Mouse (Mus musculus): ENCODE measurements at regions not wholly inside any gene's neighbourhood (a gene's known extent, or its start where the extent isn't known, plus 50 kb on each side); places are given as distances from the start of the nearest gene placed in this dataset.

- 53% methylated on average over 3 of the region's 3 CpGs for WGBS (ENCODE audit: insufficient replicate concordance)
- H3K36me3 ChIP-seq (replicated peaks; ENCODE audit: insufficient read depth, low read length): no peaks in the 10 kb centered on the region
- no peak overlapping the region for H3K4me2 ChIP-seq (ENCODE audit: low read depth, low read length)
- H3K27ac ChIP-seq (ENCODE audit: low read depth): no peak overlapping the region
- DNase-seq: no peak
- H3K4me3 ChIP-seq (ENCODE audit: low read depth, low read length): no peak overlapping the region
- no peaks in the 10 kb centered on the region for H3K27me3 ChIP-seq (ENCODE audit: insufficient read depth, low read length)
- no peak for TF ChIP-seq CTCF (IDR thresholded peaks at IDR 0.05; ENCODE audit: low read depth)
- TF ChIP-seq EP300 (IDR thresholded peaks at IDR 0.05; ENCODE audit: low read depth): no peak
- ATAC-seq: no peak
- H3K9me3 ChIP-seq (ENCODE audit: low read length): no peaks in the 10 kb centered on the region
- H3K4me1 ChIP-seq (ENCODE audit: insufficient read depth): no peaks in the 10 kb centered on the region
- H3K9ac ChIP-seq (replicated peaks): no peak overlapping the region
These were observed 120.9 kb upstream of the AI593442 start for GRCm38 (mm10) chr9:52800476-52800875.

GRCm38 (mm10) chr9:52792596-52792995, 113.0 kb upstream of the AI593442 start:
- Histone ChIP-seq H3K4me1 (ENCODE audit: insufficient read depth) (no peaks in the 10 kb centered on the region), H3K27me3 (ENCODE audit: insufficient read depth, low read length) (no peaks in the 10 kb centered on the region), H3K4me2 (ENCODE audit: low read depth, low read length) (no peak overlapping the region), H3K4me3 (ENCODE audit: low read depth, low read length) (no peak overlapping the region), H3K36me3 (replicated peaks; ENCODE audit: insufficient read depth, low read length) (no peaks in the 10 kb centered on the region), H3K9me3 (ENCODE audit: low read length) (no peaks in the 10 kb centered on the region), H3K27ac (ENCODE audit: low read depth) (no peak overlapping the region), H3K9ac (replicated peaks) (no peak overlapping the region)
- 74% methylated on average over 1 of the region's 1 CpGs for WGBS (ENCODE audit: insufficient replicate concordance)
- TF ChIP-seq CTCF (IDR thresholded peaks at IDR 0.05; ENCODE audit: low read depth) (no peak), EP300 (IDR thresholded peaks at IDR 0.05; ENCODE audit: low read depth) (no peak)
- ATAC-seq: no peak
- no peak for DNase-seq

GRCm38 (mm10) chr9:52782520-52782919, 102.9 kb upstream of the AI593442 start:
- H3K9ac ChIP-seq (replicated peaks): no peak overlapping the region
- H3K4me3 ChIP-seq (ENCODE audit: low read depth, low read length): no peak overlapping the region
- TF ChIP-seq EP300 (IDR thresholded peaks at IDR 0.05; ENCODE audit: low read depth) (no peak), CTCF (IDR thresholded peaks at IDR 0.05; ENCODE audit: low read depth) (no peak)
- WGBS (ENCODE audit: insufficient replicate concordance): 71% methylated on average over 3 of the region's 3 CpGs
- no peak overlapping the region for H3K27ac ChIP-seq (ENCODE audit: low read depth)
- H3K4me1 ChIP-seq (ENCODE audit: insufficient read depth): no peaks in the 10 kb centered on the region
- no peaks in the 10 kb centered on the region for H3K27me3 ChIP-seq (ENCODE audit: insufficient read depth, low read length)
- ATAC-seq (no peak), DNase-seq (no peak)
- no peaks in the 10 kb centered on the region for H3K9me3 ChIP-seq (ENCODE audit: low read length)
- H3K36me3 ChIP-seq (replicated peaks; ENCODE audit: insufficient read depth, low read length): no peaks in the 10 kb centered on the region
- no peak overlapping the region for H3K4me2 ChIP-seq (ENCODE audit: low read depth, low read length)

GRCm38 (mm10) chr9:52776542-52776941, 97.0 kb upstream of the AI593442 start:
- no peaks in the 10 kb centered on the region for H3K36me3 ChIP-seq (replicated peaks; ENCODE audit: insufficient read depth, low read length)
- H3K27ac ChIP-seq (ENCODE audit: low read depth): no peak overlapping the region
- no peaks in the 10 kb centered on the region for H3K27me3 ChIP-seq (ENCODE audit: insufficient read depth, low read length)
- H3K9me3 ChIP-seq (ENCODE audit: low read length): no peaks in the 10 kb centered on the region
- TF ChIP-seq EP300 (IDR thresholded peaks at IDR 0.05; ENCODE audit: low read depth): no peak
- no peak for TF ChIP-seq CTCF (IDR thresholded peaks at IDR 0.05; ENCODE audit: low read depth)
- H3K4me1 ChIP-seq (ENCODE audit: insufficient read depth): no peaks in the 10 kb centered on the region
- no peak overlapping the region for H3K4me2 ChIP-seq (ENCODE audit: low read depth, low read length)
- no peak overlapping the region for H3K9ac ChIP-seq (replicated peaks)
- 55% methylated on average over 6 of the region's 6 CpGs for WGBS (ENCODE audit: insufficient replicate concordance)
- DNase-seq (no peak), ATAC-seq (no peak)
- no peak overlapping the region for H3K4me3 ChIP-seq (ENCODE audit: low read depth, low read length)

GRCm38 (mm10) chr9:52775232-52775631, 95.7 kb upstream of the AI593442 start:
- H3K27me3 ChIP-seq (ENCODE audit: insufficient read depth, low read length): no peaks in the 10 kb centered on the region
- H3K9ac ChIP-seq (replicated peaks): no peak overlapping the region
- H3K36me3 ChIP-seq (replicated peaks; ENCODE audit: insufficient read depth, low read length): no peaks in the 10 kb centered on the region
- H3K9me3 ChIP-seq (ENCODE audit: low read length): no peaks in the 10 kb centered on the region
- H3K4me2 ChIP-seq (ENCODE audit: low read depth, low read length): no peak overlapping the region
- TF ChIP-seq EP300 (IDR thresholded peaks at IDR 0.05; ENCODE audit: low read depth) (no peak), CTCF (IDR thresholded peaks at IDR 0.05; ENCODE audit: low read depth) (no peak)
- no peak overlapping the region for H3K4me3 ChIP-seq (ENCODE audit: low read depth, low read length)
- no peak for DNase-seq
- no peaks in the 10 kb centered on the region for H3K4me1 ChIP-seq (ENCODE audit: insufficient read depth)
- no peak overlapping the region for H3K27ac ChIP-seq (ENCODE audit: low read depth)
- 84% methylated on average over 1 of the region's 1 CpGs for WGBS (ENCODE audit: insufficient replicate concordance)
- no peak for ATAC-seq

GRCm38 (mm10) chr9:52768056-52768455, 88.5 kb upstream of the AI593442 start:
- no peak for DNase-seq

GRCm38 (mm10) chr9:52765809-52766208, 86.2 kb upstream of the AI593442 start:
- Histone ChIP-seq H3K4me2 (ENCODE audit: low read depth, low read length) (no peak overlapping the region), H3K9me3 (ENCODE audit: low read length) (no peaks in the 10 kb centered on the region), H3K27me3 (ENCODE audit: insufficient read depth, low read length) (no peaks in the 10 kb centered on the region), H3K36me3 (replicated peaks; ENCODE audit: insufficient read depth, low read length) (no peaks in the 10 kb centered on the region), H3K4me3 (ENCODE audit: low read depth, low read length) (no peak overlapping the region), H3K9ac (replicated peaks) (no peak overlapping the region), H3K4me1 (ENCODE audit: insufficient read depth) (no peaks in the 10 kb centered on the region), H3K27ac (ENCODE audit: low read depth) (no peak overlapping the region)
- no peak for TF ChIP-seq CTCF (IDR thresholded peaks at IDR 0.05; ENCODE audit: low read depth)
- TF ChIP-seq EP300 (IDR thresholded peaks at IDR 0.05; ENCODE audit: low read depth): no peak
- 66% methylated on average over 5 of the region's 5 CpGs for WGBS (ENCODE audit: insufficient replicate concordance)
- ATAC-seq (no peak), DNase-seq (no peak)

More at GRCm38 (mm10) chr9:52768056-52768455, 88.5 kb upstream of the AI593442 start:
- Histone ChIP-seq H3K9ac (replicated peaks) (no peak overlapping the region), H3K4me1 (ENCODE audit: insufficient read depth) (no peaks in the 10 kb centered on the region), H3K9me3 (ENCODE audit: low read length) (no peaks in the 10 kb centered on the region), H3K4me2 (ENCODE audit: low read depth, low read length) (no peak overlapping the region), H3K27me3 (ENCODE audit: insufficient read depth, low read length) (no peaks in the 10 kb centered on the region), H3K27ac (ENCODE audit: low read depth) (no peak overlapping the region), H3K36me3 (replicated peaks; ENCODE audit: insufficient read depth, low read length) (no peaks in the 10 kb centered on the region), H3K4me3 (ENCODE audit: low read depth, low read length) (no peak overlapping the region)
- WGBS (ENCODE audit: insufficient replicate concordance): 80% methylated on average over 5 of the region's 5 CpGs
- TF ChIP-seq CTCF (IDR thresholded peaks at IDR 0.05; ENCODE audit: low read depth) (no peak), EP300 (IDR thresholded peaks at IDR 0.05; ENCODE audit: low read depth) (no peak)
- no peak for ATAC-seq
